Mouse (Mus musculus): ENCODE data around the gene Bean1. TPM values are rescaled to one million over a fixed set of nuclear protein-coding genes. Genes with fewer than 3 reads are reported as not detected.

Bean1 gene
- total RNA-seq, 1 experiment from 2014 or later, result not detected

Other genes starting within 250 kb of the Bean1 start
- gene Cdh5, start 68.8 kb upstream of the Bean1 start, total RNA-seq (2017), result not detected in 2 replicates
- gene Tk2, start 78.1 kb downstream of the Bean1 start, total RNA-seq (2017), result 5.8 and 13.9 TPM in 2 replicates
- gene Cklf, start 80.4 kb downstream of the Bean1 start, total RNA-seq (2017), result 12.2 and 14.5 TPM in 2 replicates
- not detected in 2 replicates for gene Cmtm2a, start 122.7 kb downstream of the Bean1 start, total RNA-seq (2017)
- not detected in 2 replicates for gene Gm45711, start 139.6 kb downstream of the Bean1 start, total RNA-seq (2017)
- gene Cmtm1, start 139.7 kb downstream of the Bean1 start, total RNA-seq (2017), result not detected in 2 replicates
- gene Gm11020, start 151.1 kb downstream of the Bean1 start, total RNA-seq (2017), result not detected in 2 replicates
- gene Cmtm2b, start 151.8 kb downstream of the Bean1 start, total RNA-seq (2017), result not detected in 2 replicates
- gene Cmtm3, start 169.0 kb downstream of the Bean1 start, total RNA-seq (2017), result 10.9 and 15.3 TPM in 2 replicates
- gene Cmtm4, start 225.4 kb downstream of the Bean1 start, total RNA-seq (2017), result 1.8 TPM in 2 replicates